Comparison of ENCODE assay signal across 25 mouse cellular contexts in genomic region chr15:98837743-98838103, GRCm38 (mm10). TPM values are rescaled to one million over a fixed set of nuclear protein-coding genes. Genes with fewer than 3 reads are reported as not detected.
DNase-seq lines count a peak whose midpoint lies in the region; ATAC-seq lines count a peak whose summit lies in the region.
"Had no signal": no experiment of that assay in that cellular context is flagged by ENCODE, and none has a peak within 500 bp of the region (broad histone marks: within the 10 kb centered on the region; RNA-seq: fewer than 3 reads in every experiment).

No protein-coding gene starts in this region.

- peaks cover 98% of the 10 kb centered on the region for H3K36me3 ChIP-seq in liver, embryonic 12.5 days
- H3K36me3 ChIP-seq in liver, embryonic 16.5 days (ENCODE audit: control insufficient read depth, insufficient read depth): peaks cover 85% of the 10 kb centered on the region

- no peak for DNase-seq in layer of hippocampus, adult 18-20 months (ENCODE audit: low spot score in 2 of 2)
- DNase-seq in layer of hippocampus, adult 9-11 months: no peak
- DNase-seq: adrenal gland, postnatal 14 days; cerebellum, adult 2 months; cerebellum, postnatal 10 days; forebrain, postnatal 0 days; gastrocnemius, postnatal 25 days; heart, postnatal 36 days had no signal

- peak overlapping the region; percentile 61 for H3K4me2 ChIP-seq in liver, embryonic 12.5 days
- peak overlapping the region; percentile 58 for H3K4me2 ChIP-seq in liver, embryonic 16.5 days (ENCODE audit: low read depth, low read length)
- H3K4me2 ChIP-seq: forebrain, embryonic 12.5 days; heart, embryonic 13.5 days; hindbrain, embryonic 15.5 days had no signal

- peaks cover 64% of the 10 kb centered on the region for H3K4me1 ChIP-seq in liver, embryonic 12.5 days
- H3K4me1 ChIP-seq in liver, embryonic 16.5 days (ENCODE audit: control insufficient read depth, low read depth, low read length): peaks cover 41% of the 10 kb centered on the region
- H3K4me1 ChIP-seq: forebrain, embryonic 12.5 days; hindbrain, embryonic 15.5 days had no signal

- H3K27ac ChIP-seq in liver, embryonic 12.5 days: peak overlapping the region; percentile 94
- peak overlapping the region; percentile 95 for H3K27ac ChIP-seq in liver, embryonic 16.5 days (ENCODE audit: low read length)
- H3K27ac ChIP-seq: embryonic facial prominence, embryonic 10.5 days; forebrain, embryonic 12.5 days; heart, embryonic 13.5 days; hindbrain, embryonic 15.5 days had no signal

- no peaks in the 10 kb centered on the region for H3K9me3 ChIP-seq in liver, embryonic 12.5 days (replicated peaks)
- H3K9me3 ChIP-seq in liver, embryonic 16.5 days (replicated peaks; ENCODE audit: control insufficient read depth, low read length): no peaks in the 10 kb centered on the region
- H3K9me3 ChIP-seq: embryonic facial prominence, embryonic 10.5 days; forebrain, embryonic 12.5 days; heart, embryonic 13.5 days; hindbrain, embryonic 15.5 days had no signal

- WGBS in liver, embryonic 12.5 days (ENCODE audit: insufficient replicate concordance): 50% methylated on average over 4 of the region's 4 CpGs
- WGBS in liver, embryonic 16.5 days (ENCODE audit: insufficient replicate concordance): 49% methylated on average over 4 of the region's 4 CpGs

- no peaks in the 10 kb centered on the region for H3K27me3 ChIP-seq in liver, embryonic 12.5 days (replicated peaks)
- no peaks in the 10 kb centered on the region for H3K27me3 ChIP-seq in liver, embryonic 16.5 days (ENCODE audit: control insufficient read depth, insufficient read depth, low read depth, low read length)
- H3K27me3 ChIP-seq: CH12.LX; forebrain, embryonic 12.5 days; heart, embryonic 13.5 days; hindbrain, embryonic 15.5 days; Patski had no signal

- peak; percentile 41; the same call in 1 of the 2 replicates for ATAC-seq in erythroblast, adult 5-6 weeks (replicated peaks; ENCODE audit: low FRiP score, poor library complexity, severe bottlenecking)
- peak; percentile 47 for ATAC-seq in liver, embryonic 12.5 days
- peak; percentile 22; the same call in 1 of the 2 replicates for ATAC-seq in liver, embryonic 16.5 days (ENCODE audit: low read depth)
- ATAC-seq in inflammation-experienced regulatory T-cells, adult 6 months: no peak
- ATAC-seq: activated CD4-positive, CD25-positive, alpha-beta regulatory T cell, adult 4 months; forebrain, postnatal 0 days; Patski had no signal

- H3K9ac ChIP-seq in liver, embryonic 12.5 days: peak overlapping the region; percentile 63
- H3K9ac ChIP-seq in liver, embryonic 16.5 days (ENCODE audit: low read depth, low read length): peak overlapping the region; percentile 42
- H3K9ac ChIP-seq: forebrain, embryonic 12.5 days; forebrain, postnatal 0 days; heart, embryonic 13.5 days; hindbrain, embryonic 15.5 days had no signal

- peak overlapping the region; percentile 10; the same call in 1 of the 2 replicates for H3K4me3 ChIP-seq in liver, embryonic 12.5 days
- H3K4me3 ChIP-seq in liver, embryonic 16.5 days (ENCODE audit: low read depth, low read length): peak overlapping the region; percentile 35
- H3K4me3 ChIP-seq: embryonic facial prominence, embryonic 10.5 days; forebrain, embryonic 12.5 days; heart, embryonic 13.5 days; hindbrain, embryonic 15.5 days had no signal

RNA-seq across cellular contexts. Expression of gene Prkag1, which starts 6.4 kb away (rescaled TPM):
- total RNA-seq in erythroblast, adult 5-6 weeks (2015; ENCODE audit: low replicate concordance): 20.2 and 21.5 TPM in 2 replicates
- 35.1 and 37.9 TPM in 2 replicates for total RNA-seq in erythroblast, adult 5-6 weeks (2017; ENCODE audit: low replicate concordance)
- 114 TPM in 2 replicates for polyA plus RNA-seq in liver, embryonic 12.5 days (2016; fragmentation: Nextera tagmentation; extraction: Ambion mirVana)
- 86.8 and 90.6 TPM in 2 replicates for polyA plus RNA-seq in liver, embryonic 16.5 days (2015; fragmentation: Nextera tagmentation; extraction: Ambion mirVana)
- 10 to 100 TPM; 50.6 to 51.1 TPM for total RNA-seq in layer of hippocampus, adult 18-20 months (2021)
- polyA plus RNA-seq in inflammation-experienced regulatory T-cells, adult 6 months (2017; shearing (Covaris generic)): 100 to 1,000 TPM; 119 to 137 (median 129) TPM

RNA-seq across cellular contexts. Expression of gene Ddn, which starts 28.4 kb away (rescaled TPM):
- total RNA-seq in erythroblast, adult 5-6 weeks (2015; ENCODE audit: low replicate concordance): not detected in 2 replicates
- total RNA-seq in erythroblast, adult 5-6 weeks (2017; ENCODE audit: low replicate concordance): not detected in 2 replicates
- not detected in 2 replicates for polyA plus RNA-seq in liver, embryonic 12.5 days (2016; fragmentation: Nextera tagmentation; extraction: Ambion mirVana)
- polyA plus RNA-seq in liver, embryonic 16.5 days (2015; fragmentation: Nextera tagmentation; extraction: Ambion mirVana): not detected in 2 replicates
- total RNA-seq in layer of hippocampus, adult 18-20 months (2021): 1,000 to 10,000 TPM; 1,780 to 1,859 TPM
- polyA plus RNA-seq in inflammation-experienced regulatory T-cells, adult 6 months (2017; shearing (Covaris generic)): not detected
- total RNA-seq: adrenal gland, adult 18-20 months; adrenal gland, postnatal 14 days; granulocyte monocyte progenitor cell, adult 5-6 weeks had no signal
- polyA plus RNA-seq: activated CD4-positive, CD25-positive, alpha-beta regulatory T cell, adult 4 months; embryonic facial prominence, embryonic 10.5 days; embryonic facial prominence, embryonic 14.5 days; forebrain, embryonic 12.5 days; Patski had no signal

RNA-seq across cellular contexts. Expression of gene Kmt2d, which starts 33.3 kb away (rescaled TPM):
- total RNA-seq in erythroblast, adult 5-6 weeks (2015; ENCODE audit: low replicate concordance): 23.0 and 28.1 TPM in 2 replicates
- 27.9 and 31.8 TPM in 2 replicates for total RNA-seq in erythroblast, adult 5-6 weeks (2017; ENCODE audit: low replicate concordance)
- polyA plus RNA-seq in liver, embryonic 12.5 days (2016; fragmentation: Nextera tagmentation; extraction: Ambion mirVana): 7.0 TPM in 2 replicates
- 3.9 and 4.0 TPM in 2 replicates for polyA plus RNA-seq in liver, embryonic 16.5 days (2015; fragmentation: Nextera tagmentation; extraction: Ambion mirVana)
- 100 to 1,000 TPM in 1 of 2 experiments, 10 to 100 TPM in 1; 89.1 to 103 TPM for total RNA-seq in layer of hippocampus, adult 18-20 months (2021)
- 10 to 100 TPM; 18.7 to 36.4 (median 30.7) TPM for polyA plus RNA-seq in inflammation-experienced regulatory T-cells, adult 6 months (2017; shearing (Covaris generic))

RNA-seq across cellular contexts. Expression of gene Wnt1, which starts 48.1 kb away (rescaled TPM):
- not detected in 2 replicates for total RNA-seq in erythroblast, adult 5-6 weeks (2015; ENCODE audit: low replicate concordance)
- not detected in 2 replicates for total RNA-seq in erythroblast, adult 5-6 weeks (2017; ENCODE audit: low replicate concordance)
- not detected in 2 replicates for polyA plus RNA-seq in liver, embryonic 12.5 days (2016; fragmentation: Nextera tagmentation; extraction: Ambion mirVana)
- polyA plus RNA-seq in liver, embryonic 16.5 days (2015; fragmentation: Nextera tagmentation; extraction: Ambion mirVana): not detected in 2 replicates
- not detected for total RNA-seq in layer of hippocampus, adult 18-20 months (2021)
- under 1 TPM in 1 of 3 experiments, not detected in 2; 0.15 TPM for polyA plus RNA-seq in inflammation-experienced regulatory T-cells, adult 6 months (2017; shearing (Covaris generic))
- total RNA-seq: adrenal gland, adult 18-20 months; adrenal gland, postnatal 14 days; CH12.LX; forebrain, postnatal 0 days; gastrocnemius, adult 18-20 months; gastrocnemius, postnatal 25 days; granulocyte monocyte progenitor cell, adult 5-6 weeks; heart, adult 8-10 months; heart, postnatal 36 days had no signal
- polyA plus RNA-seq: activated CD4-positive, CD25-positive, alpha-beta regulatory T cell, adult 4 months; cerebellum, adult 2 months; heart, embryonic 13.5 days; heart, postnatal 0 days; Patski had no signal

RNA-seq across cellular contexts. Expression of gene Rhebl1, which starts 56.6 kb away (rescaled TPM):
- 2.1 TPM in 1 of 2 replicates, not detected in the other for total RNA-seq in erythroblast, adult 5-6 weeks (2015; ENCODE audit: low replicate concordance)
- 0.98 and 1.8 TPM in 2 replicates for total RNA-seq in erythroblast, adult 5-6 weeks (2017; ENCODE audit: low replicate concordance)
- polyA plus RNA-seq in liver, embryonic 12.5 days (2016; fragmentation: Nextera tagmentation; extraction: Ambion mirVana): 4.9 TPM in 2 replicates
- polyA plus RNA-seq in liver, embryonic 16.5 days (2015; fragmentation: Nextera tagmentation; extraction: Ambion mirVana): 2.9 and 3.4 TPM in 2 replicates
- 1 to 10 TPM; 5.7 to 6.3 TPM for total RNA-seq in layer of hippocampus, adult 18-20 months (2021)
- 10 to 100 TPM in 2 of 3 experiments, 1 to 10 TPM in 1; 9.5 to 13.0 (median 10.8) TPM for polyA plus RNA-seq in inflammation-experienced regulatory T-cells, adult 6 months (2017; shearing (Covaris generic))
